Mouse (Mus musculus): ENCODE data around the gene Wdr82. TPM values are rescaled to one million over a fixed set of nuclear protein-coding genes. Genes with fewer than 3 reads are reported as not detected.

Wdr82 gene
- polyA plus RNA-seq, 1 experiment from 2014 or later, result 11.3 TPM

DNA sequence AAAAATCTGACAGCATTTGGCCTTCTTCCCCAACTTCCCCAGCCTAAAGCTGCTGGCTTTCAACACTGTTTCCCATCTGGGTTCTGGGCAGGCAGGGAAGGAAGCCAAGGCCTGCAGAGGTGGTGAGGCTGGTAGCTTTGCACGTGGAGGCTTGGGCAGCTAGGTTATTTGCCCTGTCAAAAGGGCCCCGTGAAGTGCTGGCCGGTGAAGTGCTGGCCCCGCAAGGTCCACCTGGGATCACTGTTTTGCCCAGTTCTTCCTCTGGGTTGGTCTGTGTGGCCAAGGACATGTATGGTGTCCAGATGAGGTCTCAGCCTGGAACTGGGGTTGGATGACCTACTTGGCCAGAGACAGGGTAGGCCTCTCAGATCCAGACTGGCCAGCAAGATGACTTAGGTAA is 39.2 kb downstream of the Wdr82 start:
- Histone ChIP-seq H3K27ac (ENCODE audit: low read depth, low read length) (no peak overlapping the region), H3K4me3 (ENCODE audit: low read depth, low read length) (no peak overlapping the region), H3K4me1 (replicated peaks; ENCODE audit: control insufficient read depth, insufficient read depth, low read length) (no peaks in the 10 kb centered on the region), H3K9me3 (ENCODE audit: control insufficient read depth) (no peaks in the 10 kb centered on the region), H3K27me3 (replicated peaks; ENCODE audit: control insufficient read depth, insufficient read depth, low read length) (no peaks in the 10 kb centered on the region), H3K36me3 (ENCODE audit: control insufficient read depth, insufficient read depth) (peaks cover 32% of the 10 kb centered on the region), H3K4me2 (replicated peaks; ENCODE audit: low read depth) (no peak overlapping the region), H3K9ac (ENCODE audit: low read depth, low read length) (no peak overlapping the region)
- no peak for TF ChIP-seq CTCF (IDR thresholded peaks at IDR 0.05; ENCODE audit: low read depth)
- 88% methylated on average over 4 of the region's 4 CpGs for WGBS
- no peak for ATAC-seq

- H3K4me1 ChIP-seq (replicated peaks; ENCODE audit: control insufficient read depth, insufficient read depth, low read length), result no peaks in the 10 kb centered on the region
- H3K4me2 ChIP-seq (replicated peaks; ENCODE audit: low read depth), result peak overlapping the region; percentile 65
- peak overlapping the region; percentile 41; the same call in 1 of the 2 replicates for H3K9ac ChIP-seq (ENCODE audit: low read depth, low read length)
- no peaks in the 10 kb centered on the region for H3K27me3 ChIP-seq (replicated peaks; ENCODE audit: control insufficient read depth, insufficient read depth, low read length)
- H3K36me3 ChIP-seq (ENCODE audit: control insufficient read depth, insufficient read depth), result peaks cover 36% of the 10 kb centered on the region
- WGBS, result 72% methylated on average over 9 of the region's 9 CpGs
- 0 out of 2 replicates have a peak overlapping the region, but pooled peaks have one; percentile 26 for H3K4me3 ChIP-seq (ENCODE audit: low read depth, low read length)
- no peaks in the 10 kb centered on the region for H3K9me3 ChIP-seq (ENCODE audit: control insufficient read depth)
- no peak overlapping the region for H3K27ac ChIP-seq (ENCODE audit: low read depth, low read length)
- ATAC-seq, result no peak
- no peak for TF ChIP-seq CTCF (IDR thresholded peaks at IDR 0.05; ENCODE audit: low read depth)
Measured at GRCm38 (mm10) chr9:106210853-106211609, 40.3 kb downstream of the Wdr82 start.

GRCm38 (mm10) chr9:106211680-106212593 is 41.2 kb downstream of the Wdr82 start:
- H3K27ac ChIP-seq (ENCODE audit: low read depth, low read length), result no peak overlapping the region
- TF ChIP-seq CTCF (IDR thresholded peaks at IDR 0.05; ENCODE audit: low read depth), result peak; percentile 100
- H3K9me3 ChIP-seq (ENCODE audit: control insufficient read depth), result no peaks in the 10 kb centered on the region
- peak overlapping the region; percentile 26 for H3K4me3 ChIP-seq (ENCODE audit: low read depth, low read length)
- peaks cover 36% of the 10 kb centered on the region for H3K36me3 ChIP-seq (ENCODE audit: control insufficient read depth, insufficient read depth)
- peak; percentile 78 for ATAC-seq
- H3K4me1 ChIP-seq (replicated peaks; ENCODE audit: control insufficient read depth, insufficient read depth, low read length), result no peaks in the 10 kb centered on the region
- H3K27me3 ChIP-seq (replicated peaks; ENCODE audit: control insufficient read depth, insufficient read depth, low read length), result no peaks in the 10 kb centered on the region
- H3K4me2 ChIP-seq (replicated peaks; ENCODE audit: low read depth), result peak overlapping the region; percentile 65
- WGBS, result 23% methylated on average over 37 of the region's 37 CpGs
- H3K9ac ChIP-seq (ENCODE audit: low read depth, low read length), result peak overlapping the region; percentile 41; the same call in 1 of the 2 replicates

- H3K9me3 ChIP-seq (ENCODE audit: control insufficient read depth), result no peaks in the 10 kb centered on the region
- no peak overlapping the region for H3K9ac ChIP-seq (ENCODE audit: low read depth, low read length)
- no peak overlapping the region for H3K27ac ChIP-seq (ENCODE audit: low read depth, low read length)
- peaks cover 36% of the 10 kb centered on the region for H3K36me3 ChIP-seq (ENCODE audit: control insufficient read depth, insufficient read depth)
- H3K4me3 ChIP-seq (ENCODE audit: low read depth, low read length), result no peak overlapping the region
- H3K4me1 ChIP-seq (replicated peaks; ENCODE audit: control insufficient read depth, insufficient read depth, low read length), result no peaks in the 10 kb centered on the region
- ATAC-seq, result no peak
- no peaks in the 10 kb centered on the region for H3K27me3 ChIP-seq (replicated peaks; ENCODE audit: control insufficient read depth, insufficient read depth, low read length)
- 63% methylated on average over 12 of the region's 12 CpGs for WGBS
- 0 out of 2 replicates have a peak overlapping the region, but pooled peaks have one; percentile 65 for H3K4me2 ChIP-seq (replicated peaks; ENCODE audit: low read depth)
- TF ChIP-seq CTCF (IDR thresholded peaks at IDR 0.05; ENCODE audit: low read depth), result no peak
Measured at GRCm38 (mm10) chr9:106212594-106212981, 41.9 kb downstream of the Wdr82 start.

DNA sequence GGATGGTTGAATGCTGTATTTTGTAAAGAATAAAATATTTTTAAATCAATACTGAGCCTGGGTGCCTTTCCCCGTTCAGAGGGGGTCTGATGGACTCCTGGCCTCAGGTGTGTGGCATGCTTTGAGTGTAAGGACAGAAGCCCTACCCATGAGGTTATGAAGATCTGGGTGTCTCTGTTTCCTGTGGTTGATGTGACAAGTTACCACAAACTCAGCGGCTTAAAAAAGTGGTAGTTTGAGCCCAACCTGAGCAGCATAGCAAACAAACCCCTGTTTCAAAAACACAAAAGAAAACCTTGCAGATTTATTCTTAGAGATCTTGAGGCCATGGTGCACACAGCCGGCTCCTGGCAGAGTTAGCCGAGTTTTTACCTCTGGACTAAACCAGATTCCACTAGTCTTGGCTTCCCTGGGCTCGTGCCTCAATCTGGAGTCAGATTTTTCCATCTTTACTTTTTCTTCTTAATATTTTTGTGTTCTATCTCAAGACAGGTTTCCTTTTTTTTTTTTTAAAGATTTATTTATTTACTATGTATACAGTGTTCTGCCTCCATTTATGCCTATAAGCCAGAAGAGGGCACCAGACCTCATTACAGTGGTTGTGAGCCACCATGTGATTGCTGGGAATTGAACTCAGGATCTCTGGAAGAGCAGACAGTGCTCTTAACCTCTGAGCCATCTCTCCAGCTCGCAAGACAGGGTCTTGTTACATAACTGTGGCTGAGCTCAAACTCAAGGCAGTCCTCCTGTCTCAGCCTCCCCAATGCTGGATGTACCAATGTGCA is 44.8 kb downstream of the Wdr82 start:
- no peaks in the 10 kb centered on the region for H3K9me3 ChIP-seq (ENCODE audit: control insufficient read depth)
- no peak overlapping the region for H3K9ac ChIP-seq (ENCODE audit: low read depth, low read length)
- ATAC-seq, result no peak
- no peaks in the 10 kb centered on the region for H3K4me1 ChIP-seq (replicated peaks; ENCODE audit: control insufficient read depth, insufficient read depth, low read length)
- no peak overlapping the region for H3K27ac ChIP-seq (ENCODE audit: low read depth, low read length)
- H3K36me3 ChIP-seq (ENCODE audit: control insufficient read depth, insufficient read depth), result peaks cover 30% of the 10 kb centered on the region
- TF ChIP-seq CTCF (IDR thresholded peaks at IDR 0.05; ENCODE audit: low read depth), result peak; percentile 66
- H3K27me3 ChIP-seq (replicated peaks; ENCODE audit: control insufficient read depth, insufficient read depth, low read length), result no peaks in the 10 kb centered on the region
- H3K4me2 ChIP-seq (replicated peaks; ENCODE audit: low read depth), result no peak overlapping the region
- WGBS, result 78% methylated on average over 6 of the region's 6 CpGs
- no peak overlapping the region for H3K4me3 ChIP-seq (ENCODE audit: low read depth, low read length)
